Mouse (Mus musculus) hindbrain, postnatal 0 days (tissue): ENCODE measurements at regions not wholly inside any gene's neighbourhood (a gene's known extent, or its start where the extent isn't known, plus 50 kb on each side); places are given as distances from the start of the nearest gene placed in this dataset.

Experiments
- ATAC-seq: fragments of 200-750 bp; cut with Nextera tagmentation; 2 replicates; pipeline ENCODE4 v1.8.0; 2017; ENCODE audit warnings: mild to moderate bottlenecking, moderate TSS enrichment, moderate library complexity
- DNase-seq: peaks from one replicate; pipeline ENCODE4 v3.0.0-alpha.2; 2015; ENCODE audit warnings: low spot score
- H3K27ac ChIP-seq: fragments of 300-500 bp; sonication (generic); 2 replicates; pipeline ENCODE4 v1.5.1; 2014; ENCODE audit warnings: mild to moderate bottlenecking
- H3K27me3 ChIP-seq: fragments of 300-500 bp; sonication (generic); 2 replicates; pipeline ENCODE4 v1.6.1; 2014; ENCODE audit warnings: low read length, mixed read lengths; ENCODE audit not compliant: insufficient read depth
- H3K36me3 ChIP-seq: fragments of 300-500 bp; sonication (generic); 2 replicates; pipeline ENCODE4 v1.6.1; 2014; ENCODE audit warnings: low read length, mixed read lengths; ENCODE audit not compliant: insufficient read depth
- H3K4me1 ChIP-seq: fragments of 300-500 bp; sonication (generic); 2 replicates; pipeline ENCODE4 v1.6.1; 2014; ENCODE audit warnings: antibody characterized with exemption, low read length, mixed read lengths; ENCODE audit not compliant: insufficient read depth
- H3K4me2 ChIP-seq: fragments of 300-500 bp; sonication (generic); 2 replicates; pipeline ENCODE4 v1.6.1; 2014; ENCODE audit warnings: low read depth, mild to moderate bottlenecking, low read length, moderate library complexity, mixed read lengths
- H3K4me3 ChIP-seq: fragments of 300-500 bp; sonication (generic); 2 replicates; pipeline ENCODE4 v1.5.1; 2014; ENCODE audit warnings: low read length
- H3K9ac ChIP-seq: fragments of 300-500 bp; sonication (generic); replicated peaks from 2 replicates; pipeline ENCODE4 v1.6.1; 2014; ENCODE audit warnings: mild to moderate bottlenecking, low read length, moderate library complexity, mixed read lengths
- H3K9me3 ChIP-seq: fragments of 300-500 bp; sonication (generic); 2 replicates; pipeline ENCODE4 v1.6.1; 2016; ENCODE audit warnings: low read length, mixed read lengths
- CTCF ChIP-seq: IDR thresholded peaks from 2 replicates; pipeline ENCODE4 v1.5.1; 2016; ENCODE audit warnings: antibody characterized with exemption, control low read depth, low read depth
- WGBS: fragments of 180-500 bp; shearing (Covaris S2); extraction: QIAGEN DNeasy Blood & Tissue Kit; methylation state at CpG from one replicate; pipeline ENCODE4 v1.1.7; 2014; 5-methylcytosine and 5-hydroxymethylcytosine counted together

- ATAC-seq = 0 out of 2 replicates have a peak, but pooled peaks have one; percentile 43
- Histone ChIP-seq H3K27ac (no peak overlapping the region), H3K9me3 (no peaks in the 10 kb centered on the region), H3K9ac (no peak overlapping the region), H3K4me2 (0 out of 2 replicates have a peak overlapping the region, but pooled peaks have one; percentile 13), H3K27me3 (no peaks in the 10 kb centered on the region), H3K36me3 (no peaks in the 10 kb centered on the region), H3K4me3 (no peak overlapping the region), H3K4me1 (no peaks in the 10 kb centered on the region)
- no peak for TF ChIP-seq CTCF
- 40% methylated on average over 8 of the region's 8 CpGs for WGBS
- DNase-seq = peak; percentile 34
These were observed 281.5 kb upstream of the Cxadr start for GRCm38 (mm10) chr16:78019605-78020285.

GRCm38 (mm10) chr16:78015401-78015800 lies 285.9 kb upstream of the Cxadr start:
- 53% methylated on average over 2 of the region's 2 CpGs for WGBS
- Histone ChIP-seq H3K9ac (no peak overlapping the region), H3K4me1 (no peaks in the 10 kb centered on the region), H3K27ac (no peak overlapping the region), H3K4me2 (no peak overlapping the region), H3K9me3 (no peaks in the 10 kb centered on the region), H3K36me3 (no peaks in the 10 kb centered on the region), H3K4me3 (no peak overlapping the region), H3K27me3 (no peaks in the 10 kb centered on the region)
- ATAC-seq (no peak), DNase-seq (no peak)
- TF ChIP-seq CTCF = no peak

- TF ChIP-seq CTCF = no peak
- Histone ChIP-seq H3K9ac (no peak overlapping the region), H3K36me3 (no peaks in the 10 kb centered on the region), H3K4me3 (no peak overlapping the region), H3K27ac (no peak overlapping the region), H3K4me1 (no peaks in the 10 kb centered on the region), H3K27me3 (no peaks in the 10 kb centered on the region), H3K9me3 (no peaks in the 10 kb centered on the region), H3K4me2 (no peak overlapping the region)
- 74% methylated on average over 5 of the region's 5 CpGs for WGBS
- DNase-seq (no peak), ATAC-seq (no peak)
These were observed 288.1 kb upstream of the Cxadr start for GRCm38 (mm10) chr16:78013049-78013819.

GRCm38 (mm10) chr16:78004016-78004415 lies 297.3 kb upstream of the Cxadr start:
- Histone ChIP-seq H3K36me3 (no peaks in the 10 kb centered on the region), H3K27me3 (no peaks in the 10 kb centered on the region), H3K4me2 (no peak overlapping the region), H3K9ac (no peak overlapping the region), H3K4me3 (no peak overlapping the region), H3K9me3 (no peaks in the 10 kb centered on the region), H3K4me1 (no peaks in the 10 kb centered on the region), H3K27ac (no peak overlapping the region)
- TF ChIP-seq CTCF = no peak
- WGBS = 59% methylated on average over 5 of the region's 5 CpGs
- ATAC-seq = no peak
- DNase-seq = no peak

GRCm38 (mm10) chr16:77992986-77993385 lies 308.3 kb upstream of the Cxadr start:
- ATAC-seq = no peak
- DNase-seq = peak; percentile 45
- TF ChIP-seq CTCF = no peak
- H3K36me3 ChIP-seq = no peaks in the 10 kb centered on the region
- no peaks in the 10 kb centered on the region for H3K9me3 ChIP-seq
- H3K9ac ChIP-seq = no peak overlapping the region
- no peak overlapping the region for H3K4me3 ChIP-seq
- H3K4me1 ChIP-seq = no peaks in the 10 kb centered on the region
- H3K27me3 ChIP-seq = no peaks in the 10 kb centered on the region
- no peak overlapping the region for H3K27ac ChIP-seq
- no peak overlapping the region for H3K4me2 ChIP-seq
- 45% methylated on average over 4 of the region's 4 CpGs for WGBS

- Histone ChIP-seq H3K36me3 (no peaks in the 10 kb centered on the region), H3K4me3 (no peak overlapping the region), H3K4me1 (no peaks in the 10 kb centered on the region), H3K9ac (no peak overlapping the region), H3K27me3 (no peaks in the 10 kb centered on the region), H3K27ac (no peak overlapping the region), H3K4me2 (no peak overlapping the region), H3K9me3 (no peaks in the 10 kb centered on the region)
- no peak for DNase-seq
- no peak for TF ChIP-seq CTCF
- ATAC-seq = no peak
- WGBS = 82% methylated on average over 4 of the region's 4 CpGs
These were observed 311.4 kb upstream of the Cxadr start for GRCm38 (mm10) chr16:77989791-77990325.

GRCm38 (mm10) chr16:77989139-77989538 lies 312.1 kb upstream of the Cxadr start:
- no peak for ATAC-seq
- Histone ChIP-seq H3K4me2 (no peak overlapping the region), H3K27ac (no peak overlapping the region), H3K4me3 (no peak overlapping the region), H3K36me3 (no peaks in the 10 kb centered on the region), H3K9me3 (no peaks in the 10 kb centered on the region), H3K4me1 (no peaks in the 10 kb centered on the region), H3K9ac (no peak overlapping the region), H3K27me3 (no peaks in the 10 kb centered on the region)
- DNase-seq = no peak
- peak; percentile 66 for TF ChIP-seq CTCF
- 97% methylated on average over 5 of the region's 5 CpGs for WGBS
